Comparison of ENCODE assay signal across 10 mouse cellular contexts in the genomic region with DNA sequence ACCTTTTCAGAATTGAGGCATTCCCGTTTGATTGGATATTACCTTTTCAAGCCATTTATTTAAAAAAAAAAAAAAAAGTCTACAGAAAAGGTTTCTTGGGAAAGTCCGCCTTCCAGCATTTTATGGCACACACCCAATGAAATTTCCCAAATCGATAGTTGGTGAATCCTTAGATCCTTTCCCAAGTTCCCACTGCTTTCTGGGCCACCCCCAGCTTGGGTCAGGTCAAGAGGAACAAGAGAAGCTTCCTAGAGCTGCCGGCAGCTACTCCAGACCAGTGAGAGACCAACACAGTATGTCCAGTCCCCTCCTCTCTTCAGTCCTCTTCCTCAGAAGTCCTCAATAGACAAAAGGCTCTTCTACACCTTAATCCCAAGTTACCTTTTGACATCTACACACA. TPM values are rescaled to one million over a fixed set of nuclear protein-coding genes. Genes with fewer than 3 reads are reported as not detected.
DNase-seq lines count a peak whose midpoint lies in the region; ATAC-seq lines count a peak whose summit lies in the region.
"Had no signal": no experiment of that assay in that cellular context is flagged by ENCODE, and none has a peak within 500 bp of the region (broad histone marks: within the 10 kb centered on the region; RNA-seq: fewer than 3 reads in every experiment).

No protein-coding gene starts in this region.

- no peak for DNase-seq in kidney, adult 8-10 months
- DNase-seq in forebrain, embryonic 11.5 days (ENCODE audit: low spot score) = no peak
- DNase-seq in urinary bladder, postnatal 36 days (ENCODE audit: low spot score in 2 of 2) = no peak
- no peak for DNase-seq in thymus, postnatal 0 days (ENCODE audit: low spot score)
- no peak for DNase-seq in heart, postnatal 4 days
- DNase-seq: left cerebral cortex, postnatal 4 days had no signal

- peaks cover 27% of the 10 kb centered on the region; the same call in 1 of the 2 replicates for H3K4me1 ChIP-seq in kidney, embryonic 16.5 days (ENCODE audit: insufficient read depth, low read length)
- H3K4me1 ChIP-seq in forebrain, embryonic 11.5 days (replicated peaks; ENCODE audit: control insufficient read depth, insufficient read depth, low read length) = peaks cover 9% of the 10 kb centered on the region
- H3K4me1 ChIP-seq in limb, embryonic 15.5 days = peaks cover 10% of the 10 kb centered on the region; the same call in 1 of the 2 replicates
- 0 out of 2 replicates have a peak, but pooled peaks cover 4% of the 10 kb centered on the region for H3K4me1 ChIP-seq in neural tube, embryonic 14.5 days (ENCODE audit: control insufficient read depth, insufficient read depth, low read length)

- H3K9ac ChIP-seq in kidney, embryonic 16.5 days (replicated peaks; ENCODE audit: low read length) = peak overlapping the region; percentile 55; the same call in 1 of the 2 replicates
- no peak overlapping the region for H3K9ac ChIP-seq in forebrain, embryonic 11.5 days (ENCODE audit: low read length)
- no peak overlapping the region for H3K9ac ChIP-seq in limb, embryonic 15.5 days
- H3K9ac ChIP-seq in neural tube, embryonic 14.5 days (replicated peaks; ENCODE audit: low read depth, low read length) = no peak overlapping the region

- no peaks in the 10 kb centered on the region for H3K36me3 ChIP-seq in kidney, embryonic 16.5 days (ENCODE audit: insufficient read depth, low read length)
- no peaks in the 10 kb centered on the region for H3K36me3 ChIP-seq in forebrain, embryonic 11.5 days (ENCODE audit: control insufficient read depth, insufficient read depth, low read length)
- no peaks in the 10 kb centered on the region for H3K36me3 ChIP-seq in limb, embryonic 15.5 days
- H3K36me3 ChIP-seq in neural tube, embryonic 14.5 days (ENCODE audit: control insufficient read depth, insufficient read depth, low read length) = no peaks in the 10 kb centered on the region

- 15% methylated on average over 4 of the region's 4 CpGs for WGBS in kidney, embryonic 16.5 days
- 18% methylated on average over 4 of the region's 4 CpGs for WGBS in forebrain, embryonic 11.5 days
- 13% methylated on average over 4 of the region's 4 CpGs for WGBS in limb, embryonic 15.5 days
- 25% methylated on average over 4 of the region's 4 CpGs for WGBS in neural tube, embryonic 14.5 days

- H3K4me2 ChIP-seq in kidney, embryonic 16.5 days (replicated peaks; ENCODE audit: low read depth, low read length) = peak overlapping the region; percentile 70
- H3K4me2 ChIP-seq in forebrain, embryonic 11.5 days (ENCODE audit: low read depth, low read length, severe bottlenecking) = peak overlapping the region; percentile 50
- H3K4me2 ChIP-seq in limb, embryonic 15.5 days = peak overlapping the region; percentile 48
- peak overlapping the region; percentile 44 for H3K4me2 ChIP-seq in neural tube, embryonic 14.5 days (ENCODE audit: low read depth, low read length)

- peak overlapping the region; percentile 39 for H3K4me3 ChIP-seq in kidney, embryonic 16.5 days (ENCODE audit: low read length)
- peak overlapping the region; percentile 17; the same call in 1 of the 2 replicates for H3K4me3 ChIP-seq in forebrain, embryonic 11.5 days (ENCODE audit: low read depth, low read length)
- peak overlapping the region; percentile 30 for H3K4me3 ChIP-seq in limb, embryonic 15.5 days
- peak overlapping the region; percentile 5; the same call in 1 of the 2 replicates for H3K4me3 ChIP-seq in neural tube, embryonic 14.5 days (ENCODE audit: low read depth, low read length)

- ATAC-seq in kidney, embryonic 16.5 days (ENCODE audit: low FRiP score, low TSS enrichment) = no peak
- no peak for ATAC-seq in forebrain, embryonic 11.5 days (replicated peaks; ENCODE audit: low FRiP score)
- no peak for ATAC-seq in limb, embryonic 15.5 days (ENCODE audit: insufficient number of reproducible peaks, low FRiP score, low TSS enrichment, low read depth)
- no peak for ATAC-seq in neural tube, embryonic 14.5 days (ENCODE audit: low read depth)
- ATAC-seq: Patski had no signal

- peak overlapping the region; percentile 44; the same call in 1 of the 2 replicates for H3K27ac ChIP-seq in kidney, embryonic 16.5 days (ENCODE audit: low read length)
- no peak overlapping the region for H3K27ac ChIP-seq in forebrain, embryonic 11.5 days (ENCODE audit: low read depth, low read length)
- H3K27ac ChIP-seq in limb, embryonic 15.5 days = no peak overlapping the region
- no peak overlapping the region for H3K27ac ChIP-seq in neural tube, embryonic 14.5 days (ENCODE audit: low read depth, low read length)

- H3K9me3 ChIP-seq in kidney, embryonic 16.5 days (ENCODE audit: low read length) = no peaks in the 10 kb centered on the region
- H3K9me3 ChIP-seq in forebrain, embryonic 11.5 days (ENCODE audit: control insufficient read depth, low read length) = no peaks in the 10 kb centered on the region
- no peaks in the 10 kb centered on the region for H3K9me3 ChIP-seq in limb, embryonic 15.5 days
- H3K9me3 ChIP-seq in neural tube, embryonic 14.5 days (ENCODE audit: control insufficient read depth, low read length) = no peaks in the 10 kb centered on the region

- peaks cover 8% of the 10 kb centered on the region for H3K27me3 ChIP-seq in kidney, embryonic 16.5 days (ENCODE audit: insufficient read depth, low read length)
- H3K27me3 ChIP-seq in forebrain, embryonic 11.5 days (ENCODE audit: control insufficient read depth, insufficient read depth, low read length) = peaks cover 4% of the 10 kb centered on the region; the same call in 1 of the 2 replicates
- H3K27me3 ChIP-seq in limb, embryonic 15.5 days = peaks cover 5% of the 10 kb centered on the region; the same call in 1 of the 2 replicates
- H3K27me3 ChIP-seq in neural tube, embryonic 14.5 days (ENCODE audit: control insufficient read depth, insufficient read depth, low read length) = no peaks in the 10 kb centered on the region
- H3K27me3 ChIP-seq: Patski had no signal

RNA-seq across cellular contexts. Expression of a gene that starts 40.5 kb away (rescaled TPM):
- 15.4 and 15.5 TPM in 2 replicates for polyA plus RNA-seq in kidney, embryonic 16.5 days (2015; fragmentation: Nextera tagmentation; extraction: Ambion mirVana)
- polyA plus RNA-seq in forebrain, embryonic 11.5 days (2014; fragmentation: Nextera tagmentation; extraction: Ambion mirVana) = 4.0 and 4.1 TPM in 2 replicates
- polyA plus RNA-seq in limb, embryonic 15.5 days (2015; fragmentation: Nextera tagmentation; extraction: Ambion mirVana) = 17.7 and 19.4 TPM in 2 replicates
- 7.5 and 7.9 TPM in 2 replicates for polyA plus RNA-seq in neural tube, embryonic 14.5 days (2014; fragmentation: Nextera tagmentation; extraction: Ambion mirVana)
- 17.8 and 18.4 TPM in 2 replicates for polyA plus RNA-seq in thymus, postnatal 0 days (2015; fragmentation: Nextera tagmentation; extraction: Ambion mirVana)
- total RNA-seq in heart, postnatal 4 days (2021) = 10 to 100 TPM; 38.0 to 44.1 TPM
